Mouse (Mus musculus): Measurements from ENCODE around the gene Acat2.
"Not testable (repeated sequence)": the region's sequence is repeated elsewhere in the genome, so short reads cannot be mapped to it uniquely, and the experiment has no call there.

Gene Acat2

DNA sequence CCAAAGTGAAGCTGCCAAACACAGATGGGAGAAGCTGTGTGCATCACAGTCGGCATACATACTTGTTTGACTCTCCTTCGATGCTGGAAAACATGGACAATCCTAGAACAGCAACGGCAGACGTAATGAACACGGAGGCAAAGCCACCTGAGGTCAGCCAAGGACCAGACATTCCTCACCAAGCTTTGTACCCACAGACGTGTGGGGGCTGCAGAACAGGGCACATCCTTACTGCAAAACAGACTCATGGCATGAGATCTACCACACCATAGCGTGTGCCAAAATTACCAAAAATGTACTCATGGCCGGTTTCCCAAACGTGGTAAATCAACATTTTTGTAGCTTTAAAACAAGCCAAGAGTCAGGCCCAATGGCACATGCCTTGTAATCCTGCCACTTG is 54.1 kb downstream of the Acat2 start:
- DNase-seq (ENCODE audit: low spot score) = no peak

DNA sequence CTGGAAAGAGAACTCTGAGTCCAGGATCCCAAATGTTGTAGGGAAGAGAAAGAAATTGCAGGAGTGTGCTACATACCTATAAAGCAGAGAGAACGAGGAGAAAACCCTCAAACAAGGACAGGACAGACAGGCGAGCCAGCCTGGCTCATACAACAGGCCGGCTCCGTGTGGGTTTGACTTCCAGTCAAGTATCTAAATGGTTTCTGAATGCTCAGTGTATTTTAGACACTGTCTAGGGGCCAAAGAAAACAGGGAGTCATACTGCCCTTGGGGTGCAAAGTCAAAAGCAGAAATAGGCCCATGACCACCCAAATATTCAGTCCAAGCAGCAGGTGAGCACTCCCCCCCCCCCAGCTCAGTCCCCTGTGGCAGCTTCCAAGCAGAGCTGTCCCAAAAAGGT is 54.7 kb downstream of the Acat2 start:
- no peak for DNase-seq (ENCODE audit: low spot score)

DNA sequence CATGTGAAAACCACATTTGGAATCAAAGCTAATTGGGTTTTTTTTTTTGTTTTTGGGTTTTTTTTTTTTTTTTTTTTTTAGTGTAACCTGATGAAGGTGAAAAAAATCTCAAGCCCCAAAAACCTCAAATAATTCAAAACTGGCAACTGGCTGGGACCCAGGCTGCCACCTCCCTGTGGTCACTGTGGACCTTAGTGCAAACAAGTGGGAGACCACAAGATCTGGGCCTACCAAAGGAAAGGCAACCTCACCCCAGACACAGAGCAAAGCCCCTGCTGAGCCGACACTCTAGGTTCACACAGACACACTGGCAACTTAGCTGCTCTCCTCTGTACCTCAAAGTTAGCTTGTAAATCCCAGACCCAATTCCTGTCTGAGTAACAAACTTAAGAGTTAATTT is 56.2 kb downstream of the Acat2 start:
- no peak for DNase-seq (ENCODE audit: low spot score)

DNA sequence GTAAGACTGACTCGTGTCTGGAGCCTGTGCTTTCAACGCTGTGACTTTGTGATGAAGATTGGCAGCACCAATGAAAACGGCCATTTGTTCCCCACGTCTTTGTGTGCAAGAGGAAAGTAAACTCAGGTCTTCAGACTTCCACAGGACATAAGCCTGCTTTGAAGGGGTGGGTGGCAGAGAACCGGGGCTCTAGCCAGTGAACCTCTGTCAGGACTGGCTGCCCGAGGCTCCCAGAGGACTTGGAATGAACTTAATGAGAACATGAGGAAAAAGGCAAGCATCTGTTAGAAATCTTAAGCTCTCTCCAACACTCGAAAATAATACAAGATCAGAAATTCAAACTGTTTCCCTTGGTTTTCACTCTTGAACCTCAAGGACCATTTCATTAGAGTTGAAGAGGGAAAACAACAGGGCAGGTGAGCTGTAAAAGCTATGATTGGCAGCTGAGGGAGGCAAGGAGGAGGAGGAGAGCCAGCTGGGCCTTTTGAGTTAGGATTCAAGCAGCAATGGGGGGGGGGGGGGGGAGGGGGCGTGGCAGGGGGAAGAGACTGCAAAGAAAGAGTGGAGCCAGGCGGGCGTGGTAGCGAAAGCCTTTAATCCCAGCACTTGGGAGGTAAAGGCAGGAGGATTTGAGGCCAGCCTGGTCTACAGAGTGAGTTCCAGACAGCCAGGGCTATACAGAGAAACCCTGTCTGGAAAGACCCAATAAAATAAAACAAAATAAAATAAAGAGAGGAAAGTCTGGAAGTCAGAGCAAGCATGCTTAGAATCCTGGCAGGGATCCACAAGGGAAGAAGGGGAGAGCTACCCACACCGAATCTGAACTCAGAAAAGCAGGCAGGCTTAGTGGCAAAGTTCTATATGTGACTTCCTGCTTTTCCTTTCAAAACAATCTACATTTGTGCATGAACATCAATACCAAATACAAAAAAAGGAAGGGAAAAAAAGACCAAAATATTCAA is 56.9 kb downstream of the Acat2 start:
- DNase-seq (ENCODE audit: low spot score) = peak; percentile 54

DNA sequence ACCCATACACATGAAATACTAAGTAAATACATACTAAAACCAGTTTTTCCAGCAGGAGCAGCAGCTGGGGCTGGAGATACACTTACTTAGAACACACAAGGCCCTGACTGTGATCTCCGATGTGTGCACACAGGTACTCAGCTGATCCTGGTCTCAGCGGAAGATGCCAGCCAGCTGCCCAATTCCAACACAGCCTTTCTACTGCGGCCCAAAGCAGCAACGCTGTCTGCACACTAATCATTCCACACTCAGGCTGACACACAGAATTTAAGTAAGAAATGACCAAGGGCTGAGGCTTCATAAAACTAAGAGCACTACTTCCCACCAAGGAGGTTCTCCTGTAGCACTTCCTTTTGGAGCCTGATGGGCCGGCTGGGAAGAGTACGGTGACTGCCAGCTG is 58.3 kb downstream of the Acat2 start:
- DNase-seq (ENCODE audit: low spot score) = no peak

DNA sequence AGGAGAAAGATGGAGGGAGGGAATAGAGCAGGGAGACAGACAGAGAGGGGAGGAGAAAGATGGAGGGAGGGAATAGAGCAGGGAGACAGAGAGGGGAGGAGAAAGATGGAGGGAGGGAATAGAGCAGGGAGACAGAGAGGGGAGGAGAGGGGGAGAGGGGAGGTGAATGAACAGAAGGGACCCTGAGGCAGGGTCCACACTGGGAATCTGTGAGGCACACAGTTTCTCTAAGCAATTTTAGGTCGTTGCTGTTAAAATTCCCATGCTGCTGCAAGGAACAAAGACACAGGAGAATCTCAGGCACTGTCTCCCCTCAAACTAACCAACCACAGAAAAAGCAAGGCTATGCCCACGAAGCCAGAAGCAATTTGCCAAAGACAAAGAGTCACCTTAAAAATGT is 61.9 kb downstream of the Acat2 start:
- DNase-seq (ENCODE audit: low spot score) = not testable (repeated sequence)

DNA sequence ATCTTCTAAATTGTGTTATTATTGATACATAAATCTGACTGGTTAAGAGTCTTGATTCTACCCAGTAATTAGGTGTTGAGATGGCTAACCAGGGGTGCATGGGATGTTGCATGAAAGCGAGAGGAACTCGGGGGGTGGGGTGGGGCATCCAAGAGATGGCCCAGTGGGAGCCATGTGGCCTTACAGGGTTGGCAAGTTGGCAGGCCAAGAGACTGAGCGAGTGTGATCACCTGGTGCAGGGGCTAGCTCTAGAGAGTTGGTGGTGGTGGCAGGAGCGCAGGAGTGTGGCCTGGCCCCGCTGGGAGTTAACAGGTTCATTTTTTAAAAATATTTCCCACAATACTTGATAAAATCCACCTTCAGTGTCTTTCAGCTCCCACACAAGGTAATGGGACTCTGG is 62.9 kb downstream of the Acat2 start:
- DNase-seq (ENCODE audit: low spot score) = no peak
